Mouse (Mus musculus) MEL (cell line): Measurements from ENCODE around the gene Arid1b. TPM values are rescaled to one million over a fixed set of nuclear protein-coding genes. Genes with fewer than 3 reads are reported as not detected.

Source experiments
- DNase-seq: peaks from one replicate; pipeline ENCODE4 v3.0.0; 2011; ENCODE audit warnings: low read depth, low spot score
- H3K27ac ChIP-seq: 2 replicates; pipeline ENCODE4 v1.5.1; 2012; ENCODE audit warnings: low read depth, mild to moderate bottlenecking, control low read depth, low read length, moderate library complexity; ENCODE audit not compliant: control insufficient read depth
- H3K27me3 ChIP-seq, 2 experiments: fragments of 150-350 bp in 1 of 2; sonication (generic) in 1 of 2; 2 replicates each; pipeline ENCODE4 v1.6.1; 2012; ENCODE audit warnings: low read length in 2 of 2, mild to moderate bottlenecking in 2 of 2, improper control_type of control experiment in 1 of 2, moderate library complexity in 1 of 2; ENCODE audit not compliant: insufficient read depth in 2 of 2, control insufficient read depth in 1 of 2
- H3K36me3 ChIP-seq, 2 experiments: 2 replicates each; pipeline ENCODE4 v1.6.1; 2012 to 2014; ENCODE audit warnings: low read length in 2 of 2, improper control_type of control experiment in 1 of 2, inconsistent platforms in 1 of 2, mild to moderate bottlenecking in 1 of 2; ENCODE audit not compliant: insufficient read depth in 2 of 2, control insufficient read depth in 1 of 2
- H3K4me1 ChIP-seq, 2 experiments: fragments of 150-350 bp in 1 of 2; sonication (generic) in 1 of 2; 2 replicates each; pipeline ENCODE4 v1.6.1; 2012; ENCODE audit warnings: low read length in 2 of 2, improper control_type of control experiment in 1 of 2, mild to moderate bottlenecking in 1 of 2; ENCODE audit not compliant: insufficient read depth in 2 of 2, control insufficient read depth in 1 of 2
- H3K4me3 ChIP-seq, 2 experiments: fragments of 150-350 bp in 1 of 2; sonication (generic) in 1 of 2; 2 replicates each; pipeline ENCODE4 v1.5.1; 2012; ENCODE audit warnings: low read depth in 2 of 2, low read length in 2 of 2, mild to moderate bottlenecking in 2 of 2, moderate library complexity in 2 of 2, control low read depth in 1 of 2, improper control_type of control experiment in 1 of 2; ENCODE audit not compliant: control insufficient read depth in 1 of 2, insufficient read depth in 1 of 2
- H3K79me2 ChIP-seq: 2 replicates; pipeline ENCODE4 v1.6.1; 2012; ENCODE audit warnings: mild to moderate bottlenecking, low read length, moderate library complexity; ENCODE audit not compliant: control insufficient read depth, poor library complexity, insufficient read depth
- H3K9ac ChIP-seq: 2 replicates; pipeline ENCODE4 v1.6.1; 2012; ENCODE audit warnings: low read depth, mild to moderate bottlenecking, control low read depth, low read length, moderate library complexity; ENCODE audit not compliant: control insufficient read depth, poor library complexity, severe bottlenecking
- H3K9me3 ChIP-seq: fragments of 150-350 bp; sonication (generic); replicated peaks from 2 replicates; pipeline ENCODE4 v1.6.1; 2012; ENCODE audit warnings: mild to moderate bottlenecking, low read length, improper control_type of control experiment, moderate library complexity; ENCODE audit not compliant: insufficient read depth
- CHD1 ChIP-seq: IDR thresholded peaks from 2 replicates; pipeline ENCODE4 v1.6.1; 2012; ENCODE audit warnings: low read depth, mild to moderate bottlenecking, inconsistent platforms, low read length, improper control_type of control experiment
- CHD2 ChIP-seq: IDR thresholded peaks from 2 replicates; pipeline ENCODE4 v1.6.1; 2011; ENCODE audit warnings: low read length, improper control_type of control experiment
- CTCF ChIP-seq, 3 experiments: IDR thresholded peaks in 2 of 3; conservative IDR thresholded peaks in 1 of 3; 2 replicates each; pipeline ENCODE4 v1.5.1; 2011 to 2012; ENCODE audit warnings: low read length in 3 of 3, low read depth in 2 of 3, mild to moderate bottlenecking in 2 of 3, improper control_type of control experiment in 1 of 3, inconsistent platforms in 1 of 3, mixed read lengths in 1 of 3, moderate library complexity in 1 of 3; ENCODE audit not compliant: control insufficient read depth in 1 of 3, insufficient read depth in 1 of 3, poor library complexity in 1 of 3, severe bottlenecking in 1 of 3
- E2F4 ChIP-seq: IDR thresholded peaks from 2 replicates; pipeline ENCODE4 v1.6.1; 2011; ENCODE audit warnings: low read depth, low read length, improper control_type of control experiment, borderline replicate concordance
- ELF1 ChIP-seq: IDR thresholded peaks from 2 replicates; pipeline ENCODE4 v1.6.1; 2014; ENCODE audit warnings: low read depth, mild to moderate bottlenecking, inconsistent platforms, low read length, improper control_type of control experiment, moderate library complexity
- EP300 ChIP-seq, 2 experiments: IDR thresholded peaks; 2 replicates each; pipeline ENCODE4 v1.6.1; 2011; ENCODE audit warnings: improper control_type of control experiment in 2 of 2, low read length in 2 of 2, low read depth in 1 of 2, mild to moderate bottlenecking in 1 of 2
- ETS1 ChIP-seq: IDR thresholded peaks from 2 replicates; pipeline ENCODE4 v1.6.1; 2012; ENCODE audit warnings: low read depth, mild to moderate bottlenecking, inconsistent platforms, low read length, improper control_type of control experiment, moderate library complexity
- GATA1 ChIP-seq: IDR thresholded peaks from 2 replicates; pipeline ENCODE4 v1.6.1; 2011; ENCODE audit warnings: low read depth, low read length, improper control_type of control experiment
- HCFC1 ChIP-seq: IDR thresholded peaks from 2 replicates; pipeline ENCODE4 v1.6.1; 2012; ENCODE audit warnings: low read depth, mild to moderate bottlenecking, inconsistent platforms, low read length, improper control_type of control experiment, moderate library complexity
- JUND ChIP-seq: IDR thresholded peaks from 2 replicates; pipeline ENCODE4 v1.6.1; 2011; ENCODE audit warnings: low read depth, mild to moderate bottlenecking, improper control_type of control experiment, low read length
- MEF2A ChIP-seq: IDR thresholded peaks from 2 replicates; pipeline ENCODE4 v1.6.1; 2014; ENCODE audit warnings: low read depth, mild to moderate bottlenecking, inconsistent platforms, low read length, improper control_type of control experiment; ENCODE audit not compliant: poor library complexity, insufficient replicate concordance, severe bottlenecking; ENCODE audit errors: extremely low read depth
- MYB ChIP-seq: IDR thresholded peaks from 2 replicates; pipeline ENCODE4 v1.6.1; 2011; ENCODE audit warnings: mild to moderate bottlenecking, low read depth, low read length, improper control_type of control experiment
- MYC ChIP-seq: IDR thresholded peaks from 2 replicates; pipeline ENCODE4 v1.6.1; 2011; ENCODE audit warnings: low read depth, mild to moderate bottlenecking, low read length, improper control_type of control experiment, moderate library complexity
- NELFE ChIP-seq: IDR thresholded peaks from 2 replicates; pipeline ENCODE4 v1.6.1; 2011; ENCODE audit warnings: low read depth, low read length, improper control_type of control experiment
- NRF1 ChIP-seq: IDR thresholded peaks from 2 replicates; pipeline ENCODE4 v1.6.1; 2014; ENCODE audit warnings: low read depth, mild to moderate bottlenecking, inconsistent platforms, low read length, improper control_type of control experiment, moderate library complexity; ENCODE audit not compliant: poor library complexity, insufficient read depth, severe bottlenecking
- POLR2A ChIP-seq, 2 experiments: IDR thresholded peaks; 2 replicates each; pipeline ENCODE4 v1.6.1; 2011 to 2012; ENCODE audit warnings: low read length in 2 of 2, mild to moderate bottlenecking in 2 of 2, control low read depth in 1 of 2, improper control_type of control experiment in 1 of 2, low read depth in 1 of 2, moderate library complexity in 1 of 2; ENCODE audit not compliant: control insufficient read depth in 1 of 2, insufficient read depth in 1 of 2, poor library complexity in 1 of 2
- RAD21 ChIP-seq: IDR thresholded peaks from 2 replicates; pipeline ENCODE4 v1.6.1; 2011; ENCODE audit warnings: mild to moderate bottlenecking, low read depth, low read length, improper control_type of control experiment
- SIN3A ChIP-seq: IDR thresholded peaks from 2 replicates; pipeline ENCODE4 v1.6.1; 2012; ENCODE audit warnings: low read length, improper control_type of control experiment, inconsistent platforms
- SMC3 ChIP-seq: IDR thresholded peaks from 2 replicates; pipeline ENCODE4 v1.6.1; 2011; ENCODE audit warnings: low read depth, low read length, improper control_type of control experiment
- TAL1 ChIP-seq: IDR thresholded peaks from 2 replicates; pipeline ENCODE4 v1.6.1; 2012; ENCODE audit warnings: mild to moderate bottlenecking, inconsistent platforms, low read length, moderate library complexity, mixed read lengths
- TBP ChIP-seq: IDR thresholded peaks from 2 replicates; pipeline ENCODE4 v1.8.0; 2011; ENCODE audit warnings: low read depth, low read length, improper control_type of control experiment
- TCF12 ChIP-seq: IDR thresholded peaks from 2 replicates; pipeline ENCODE4 v1.6.1; 2014; ENCODE audit warnings: low read depth, mild to moderate bottlenecking, inconsistent platforms, low read length, improper control_type of control experiment, moderate library complexity
- UBTF ChIP-seq: IDR thresholded peaks from 2 replicates; pipeline ENCODE4 v1.6.1; 2012; ENCODE audit warnings: low read depth, mild to moderate bottlenecking, inconsistent platforms, low read length, improper control_type of control experiment, moderate library complexity, borderline replicate concordance; ENCODE audit not compliant: insufficient read depth
- USF2 ChIP-seq, 2 experiments: IDR thresholded peaks; 2 replicates each; pipeline ENCODE4 v1.6.1; 2011 to 2012; ENCODE audit warnings: improper control_type of control experiment in 2 of 2, low read length in 2 of 2, borderline replicate concordance in 1 of 2, inconsistent platforms in 1 of 2, low read depth in 1 of 2, mild to moderate bottlenecking in 1 of 2; ENCODE audit not compliant: insufficient read depth in 1 of 2
- ZC3H11A ChIP-seq: IDR thresholded peaks from 2 replicates; pipeline ENCODE4 v1.6.1; 2012; ENCODE audit warnings: low read depth, mild to moderate bottlenecking, inconsistent platforms, low read length, improper control_type of control experiment
- ZKSCAN1 ChIP-seq: IDR thresholded peaks from 2 replicates; pipeline ENCODE4 v1.6.1; 2012; ENCODE audit warnings: low read depth, mild to moderate bottlenecking, inconsistent platforms, low read length, improper control_type of control experiment, moderate library complexity
- ZMIZ1 ChIP-seq: IDR thresholded peaks from 2 replicates; pipeline ENCODE4 v1.6.1; 2012; ENCODE audit warnings: low read depth, mild to moderate bottlenecking, inconsistent platforms, low read length, improper control_type of control experiment, moderate library complexity
- ZNF384 ChIP-seq: IDR thresholded peaks from 2 replicates; pipeline ENCODE4 v1.6.1; 2012; ENCODE audit warnings: low read depth, mild to moderate bottlenecking, inconsistent platforms, low read length, improper control_type of control experiment
- polyA plus RNA-seq, 2 experiments: library from polyadenylated mRNA; stranded (reverse) in 1 of 2; unstranded in 1 of 2; fragments of >175 nt in 1 of 2; fragments of >200 nt in 1 of 2; gene quantifications; 2 replicates each; pipeline versions ENCODE4 v1.2.1 to v1.2.4; 2012; ENCODE audit warnings: low replicate concordance in 2 of 2, low read depth in 1 of 2; ENCODE audit not compliant: insufficient read length in 2 of 2, insufficient read depth in 1 of 2, missing spikeins in 1 of 2
- total RNA-seq: library from RNA; depleted of rRNA; stranded (reverse); fragments of 300-350 nt; gene quantifications from 2 replicates; pipeline ENCODE4 v1.2.3, GENCODE M21; 2012

Gene Arid1b
- total and polyA plus RNA-seq, 3 experiments, result 13.4 to 17.4 TPM; not detected in 1

GRCm38 (mm10) chr17:5327480-5328180, 333.5 kb downstream of the Arid1b start:
- peaks cover 5 to 26% of the 10 kb centered on the region in 2 experiments for H3K36me3 ChIP-seq
- TF ChIP-seq EP300 (IDR thresholded peaks at IDR 0.05; ENCODE audit: low read depth in 1 of 2, low read length in 2 of 2) (peak; percentile 76 to 79; a peak in 3 of 4 replicates), MYC (peak; percentile 13; the same call in 1 of the 2 replicates), NELFE (peak; percentile 51), ZMIZ1 (no peak; the same call in 1 of the 2 replicates), SIN3A (peak; percentile 35; the same call in 1 of the 2 replicates), ELF1 (peak; percentile 27; the same call in 1 of the 2 replicates), TBP (peak; percentile 34; the same call in 1 of the 2 replicates), TCF12 (peak; percentile 51; the same call in 1 of the 2 replicates), E2F4 (0 out of 2 replicates have a peak, but pooled peaks have one; percentile 33), HCFC1 (no peak), JUND (no peak), MYB (peak; percentile 57), TAL1 (0 out of 2 replicates have a peak, but pooled peaks have one; percentile 6), ETS1 (peak; percentile 65), POLR2A (IDR thresholded peaks at IDR 0.05; ENCODE audit: control insufficient read depth in 1 of 2, insufficient read depth in 1 of 2, low read depth in 1 of 2, low read length in 2 of 2, poor library complexity in 1 of 2) (peak in 1 of 2 experiments; percentile 38; a peak in 1 of 4 replicates), GATA1 (peak; percentile 25; the same call in 1 of the 2 replicates), CTCF (IDR thresholded peaks at IDR 0.05 in 2 of 3, conservative IDR thresholded peaks at IDR 0.05 in 1 of 3; ENCODE audit: control insufficient read depth in 1 of 3, insufficient read depth in 1 of 3, low read depth in 2 of 3, low read length in 3 of 3, poor library complexity in 1 of 3, severe bottlenecking in 1 of 3) (no peak)
- peak; percentile 89 for DNase-seq
- no peak overlapping the region for H3K4me3 ChIP-seq
- H3K27me3 ChIP-seq, result no peaks in the 10 kb centered on the region
- H3K9me3 ChIP-seq, result no peaks in the 10 kb centered on the region
- no peaks in the 10 kb centered on the region for H3K79me2 ChIP-seq
- peaks cover 17 to 19% of the 10 kb centered on the region in 2 experiments for H3K4me1 ChIP-seq
- peak overlapping the region; percentile 80 for H3K27ac ChIP-seq
- H3K9ac ChIP-seq, result peak overlapping the region; percentile 18; the same call in 1 of the 2 replicates

DNA sequence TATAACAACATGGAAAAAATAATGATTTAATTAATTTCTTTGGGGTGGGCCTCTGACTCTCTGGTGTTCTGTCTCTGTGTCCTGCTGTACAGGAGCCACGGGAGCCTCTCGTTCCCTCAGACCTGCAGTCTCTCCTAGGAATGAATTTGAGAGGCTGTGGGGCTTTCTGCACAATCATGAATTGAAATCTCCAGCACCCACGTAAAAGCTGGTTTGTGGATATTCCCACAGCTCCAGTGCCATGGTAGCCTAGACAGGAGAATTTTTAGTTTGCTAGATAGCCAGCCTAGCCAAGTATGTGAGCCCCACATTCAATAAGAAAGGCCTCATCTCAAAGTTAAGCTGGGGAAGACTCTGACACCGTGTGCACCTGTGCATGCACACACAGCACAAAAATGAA, 335.3 kb downstream of the Arid1b start:
- no peaks in the 10 kb centered on the region for H3K79me2 ChIP-seq
- H3K27ac ChIP-seq, result no peak overlapping the region
- H3K9me3 ChIP-seq, result no peaks in the 10 kb centered on the region
- TF ChIP-seq ZNF384, result no peak
- TF ChIP-seq MEF2A, result no peak
- TF ChIP-seq E2F4, result no peak
- no peak for TF ChIP-seq POLR2A (IDR thresholded peaks at IDR 0.05; ENCODE audit: control insufficient read depth in 1 of 2, insufficient read depth in 1 of 2, low read depth in 1 of 2, low read length in 2 of 2, poor library complexity in 1 of 2)
- no peak for TF ChIP-seq ZMIZ1
- TF ChIP-seq CHD1, result no peak
- no peak for TF ChIP-seq RAD21
- TF ChIP-seq NRF1, result no peak
- no peak for TF ChIP-seq ZKSCAN1
- TF ChIP-seq ZC3H11A, result no peak
- TF ChIP-seq USF2 (IDR thresholded peaks at IDR 0.05; ENCODE audit: borderline replicate concordance in 1 of 2, insufficient read depth in 1 of 2, low read depth in 1 of 2, low read length in 2 of 2), result no peak
- TF ChIP-seq CHD2, result no peak
- TF ChIP-seq GATA1, result no peak
- TF ChIP-seq CTCF (IDR thresholded peaks at IDR 0.05 in 2 of 3, conservative IDR thresholded peaks at IDR 0.05 in 1 of 3; ENCODE audit: control insufficient read depth in 1 of 3, insufficient read depth in 1 of 3, low read depth in 2 of 3, low read length in 3 of 3, poor library complexity in 1 of 3, severe bottlenecking in 1 of 3), result no peak
- TF ChIP-seq SMC3, result no peak
- no peak for TF ChIP-seq UBTF
- no peak for TF ChIP-seq MYB
- no peaks in the 10 kb centered on the region for H3K27me3 ChIP-seq
- peaks cover 17 to 19% of the 10 kb centered on the region in 2 experiments for H3K4me1 ChIP-seq
- H3K9ac ChIP-seq, result no peak overlapping the region
- H3K4me3 ChIP-seq, result no peak overlapping the region
- DNase-seq, result no peak
- peaks cover 7 to 26% of the 10 kb centered on the region in 2 experiments for H3K36me3 ChIP-seq
